Mouse (Mus musculus): Measurements from ENCODE around the gene 1700023F06Rik.

Gene 1700023F06Rik

DNA sequence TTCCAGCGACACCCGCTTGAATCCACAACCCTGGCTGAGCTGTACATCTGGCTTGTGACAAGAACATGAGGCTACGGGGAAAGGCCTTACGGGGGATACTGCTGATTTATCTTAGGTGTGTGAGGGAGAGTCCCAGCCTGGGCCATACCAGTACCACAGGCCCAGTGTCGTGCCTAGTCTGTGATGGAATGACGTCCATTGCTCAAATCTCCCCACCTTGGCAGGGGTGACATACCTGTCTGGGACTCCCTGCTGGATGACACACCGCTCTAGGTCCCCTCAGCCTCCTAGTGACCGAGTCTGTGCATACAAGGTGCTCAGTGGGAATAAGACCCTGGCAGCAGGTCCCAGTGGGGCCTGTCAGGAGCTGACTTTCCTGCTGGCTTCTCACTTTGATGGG, 29.6 kb downstream of the 1700023F06Rik start:
- no peak for DNase-seq

DNA sequence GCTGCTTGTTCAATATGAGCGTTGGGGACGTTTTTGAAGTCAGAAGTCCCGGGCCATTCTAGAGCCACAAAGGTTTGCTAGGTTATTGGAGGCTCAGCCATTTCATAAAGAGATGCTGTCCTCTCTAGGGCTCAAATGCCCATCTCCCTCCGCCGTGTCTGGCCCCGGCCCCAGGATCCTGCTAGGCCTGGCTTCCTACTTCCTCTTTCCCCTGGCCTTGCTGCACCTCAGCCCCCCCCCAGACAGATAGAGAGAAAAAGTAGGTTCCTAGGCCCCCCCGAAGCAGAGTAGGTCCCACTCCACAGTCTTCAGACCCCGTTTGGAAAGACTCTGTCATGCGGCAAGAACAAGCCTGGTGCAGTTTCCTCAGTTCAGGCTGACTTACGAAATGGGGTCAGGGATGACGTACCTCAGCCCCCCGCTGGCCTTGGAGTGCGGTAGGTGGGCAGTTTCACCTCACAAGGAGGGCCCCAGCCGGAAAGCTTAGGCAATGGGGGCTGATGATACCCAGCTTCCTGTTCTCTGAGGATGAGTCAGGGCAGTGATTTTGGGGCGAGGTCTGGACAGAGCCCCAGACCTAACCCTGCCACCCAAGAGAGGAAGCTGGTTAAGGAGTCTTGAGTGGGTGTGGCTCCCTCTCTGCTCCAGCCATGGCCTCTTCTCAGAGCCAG, 30.4 kb downstream of the 1700023F06Rik start:
- no peak for DNase-seq

DNA sequence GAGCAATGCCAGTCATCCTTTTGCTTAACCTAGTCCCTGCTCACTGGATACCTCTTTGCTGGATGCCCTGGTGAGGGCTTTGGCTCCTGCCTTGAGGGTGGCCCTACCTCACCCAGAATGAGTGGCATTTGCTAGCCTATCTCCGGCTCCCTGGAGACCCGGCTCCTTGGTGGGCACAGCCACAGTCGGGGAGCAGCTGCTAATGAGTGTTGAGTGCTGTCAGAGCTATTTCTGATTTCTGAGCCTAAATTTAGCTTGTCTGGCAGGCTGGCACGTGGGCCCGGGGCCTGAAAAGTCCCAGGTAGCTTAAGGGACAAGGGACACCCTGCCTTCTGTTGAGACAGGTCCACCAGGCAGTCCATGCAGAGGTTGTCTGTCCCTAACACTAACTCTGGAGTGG, 31.1 kb downstream of the 1700023F06Rik start:
- DNase-seq: no peak

DNA sequence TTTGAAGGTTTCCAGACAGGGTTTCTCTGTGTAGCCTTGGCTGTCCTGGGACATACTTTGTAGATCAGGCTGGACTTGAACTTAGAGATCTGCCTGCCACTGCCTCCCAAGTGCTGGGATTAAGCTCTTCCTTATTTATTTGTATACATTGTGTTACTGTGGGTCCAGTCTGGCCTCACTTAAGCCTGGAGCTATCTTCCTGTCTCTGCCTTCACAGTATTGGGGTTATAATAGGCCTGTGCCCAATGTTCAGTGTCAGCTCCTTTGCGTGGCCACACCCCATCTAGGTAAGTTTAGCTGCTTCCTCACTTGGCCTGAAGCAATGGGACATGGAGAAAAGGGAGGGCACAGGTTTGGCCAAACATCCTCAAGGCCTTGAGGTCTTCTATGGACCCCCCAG, 31.8 kb downstream of the 1700023F06Rik start:
- DNase-seq: no peak

DNA sequence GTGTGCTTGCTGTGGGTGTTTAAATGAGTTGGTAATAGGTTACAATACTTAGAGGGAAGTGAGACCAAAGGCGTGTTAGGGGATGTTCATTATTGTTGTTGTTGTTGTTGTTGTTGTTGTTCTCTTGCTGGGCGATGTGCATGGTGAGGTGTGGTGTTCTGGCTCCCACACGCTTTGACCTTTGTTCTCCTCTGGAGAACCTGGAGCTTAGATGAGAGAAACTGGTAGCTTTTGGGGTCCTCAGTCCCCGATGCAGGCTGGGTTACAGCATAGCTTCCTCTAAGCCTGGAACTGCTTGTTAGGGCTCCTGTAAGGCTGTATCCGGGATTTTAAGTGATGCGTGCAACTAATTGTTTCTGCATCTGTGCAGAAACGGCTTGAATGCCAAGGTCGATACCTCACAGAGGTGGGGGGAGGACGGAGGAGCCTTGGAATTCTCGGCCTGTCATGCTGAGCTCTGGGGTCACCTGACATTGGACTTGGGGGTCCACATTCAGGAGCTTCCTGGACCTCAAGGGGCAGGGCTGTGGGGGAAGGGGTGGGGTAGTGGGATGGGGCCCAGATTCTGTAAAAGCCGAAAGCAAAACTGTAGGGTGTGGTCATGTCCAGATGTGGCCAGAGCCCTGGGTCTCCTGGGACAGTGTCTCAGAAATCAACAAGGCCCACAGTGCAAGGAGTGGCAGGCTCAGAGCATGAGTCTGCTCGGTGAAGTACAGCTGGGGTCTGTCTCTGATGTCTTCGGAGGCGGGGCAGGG, 32.5 kb downstream of the 1700023F06Rik start:
- peak; percentile 34 for DNase-seq

DNA sequence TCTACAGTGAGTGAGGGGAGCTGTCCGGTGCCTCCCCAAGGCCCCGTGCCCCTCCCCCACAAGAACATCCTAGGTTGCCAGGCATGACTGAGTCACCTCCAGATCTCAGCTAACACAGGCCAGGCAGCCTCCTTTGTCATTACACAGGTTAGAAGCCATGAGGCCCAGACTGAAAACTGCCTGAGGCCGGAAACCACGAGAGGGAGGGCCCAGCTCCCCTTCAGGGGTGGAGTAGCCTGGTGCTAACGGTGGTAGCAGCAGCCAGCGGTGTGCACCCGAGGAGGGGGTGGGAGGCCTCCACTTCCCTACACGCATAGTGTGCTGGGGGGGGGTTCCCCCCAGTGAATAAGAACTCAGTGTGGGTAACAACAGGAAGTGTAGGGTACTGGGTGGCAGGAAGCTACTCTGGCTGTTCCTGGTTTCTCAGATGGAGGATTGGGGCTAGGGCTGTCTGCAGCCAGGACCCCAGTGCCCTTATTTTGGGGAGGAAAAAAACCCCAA, 33.4 kb downstream of the 1700023F06Rik start:
- peak; percentile 96 for DNase-seq

DNA sequence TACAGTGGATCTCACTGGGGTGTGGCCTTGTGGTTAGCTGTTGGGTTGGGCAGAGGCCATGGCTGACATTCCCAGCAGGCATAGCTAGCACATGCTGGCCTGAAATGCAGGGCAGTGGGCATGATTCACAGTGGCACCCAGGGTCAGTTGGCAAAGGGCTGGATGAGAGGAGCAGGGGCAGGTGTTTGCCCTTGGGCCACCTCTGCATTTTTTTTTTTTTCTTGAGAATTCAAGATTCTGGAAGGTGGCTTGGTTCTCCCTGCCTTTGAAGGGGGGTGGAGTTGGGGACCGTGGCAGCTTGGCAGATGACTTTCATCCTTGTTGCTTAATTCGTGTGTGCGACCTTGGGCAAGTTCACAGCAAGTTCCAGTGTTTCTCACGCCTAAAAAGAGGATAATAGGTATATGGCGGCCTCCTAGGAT, 33.9 kb downstream of the 1700023F06Rik start:
- DNase-seq: peak; percentile 41

DNA sequence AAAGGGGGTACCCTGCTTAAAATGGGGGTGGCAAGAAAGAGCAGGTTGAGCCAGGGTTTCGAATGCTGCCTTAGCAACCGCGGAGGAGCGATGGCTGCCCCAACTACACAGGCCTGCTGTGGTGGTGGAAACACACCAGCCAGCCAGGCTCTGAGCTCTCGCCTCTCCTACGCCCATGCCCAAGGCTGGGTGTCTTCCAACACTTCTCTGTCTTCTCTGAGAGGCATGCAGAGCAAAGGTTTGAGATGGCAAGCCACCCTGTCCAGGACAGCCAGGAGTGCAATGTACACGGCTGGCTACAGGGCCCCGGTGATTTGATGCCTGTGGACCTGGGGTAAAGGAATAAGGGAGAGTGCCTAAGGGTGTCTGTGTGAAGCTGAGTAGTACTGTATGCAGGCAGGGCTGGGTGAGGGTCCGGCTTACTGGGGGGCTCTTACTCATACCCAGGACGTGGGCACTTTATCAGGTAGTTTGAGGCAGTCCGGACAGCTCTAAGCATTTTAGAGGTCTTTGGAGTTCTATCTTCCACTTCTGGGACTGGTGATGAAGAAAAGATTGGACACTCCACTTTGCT, 34.5 kb downstream of the 1700023F06Rik start:
- peak; percentile 57 for DNase-seq

DNA sequence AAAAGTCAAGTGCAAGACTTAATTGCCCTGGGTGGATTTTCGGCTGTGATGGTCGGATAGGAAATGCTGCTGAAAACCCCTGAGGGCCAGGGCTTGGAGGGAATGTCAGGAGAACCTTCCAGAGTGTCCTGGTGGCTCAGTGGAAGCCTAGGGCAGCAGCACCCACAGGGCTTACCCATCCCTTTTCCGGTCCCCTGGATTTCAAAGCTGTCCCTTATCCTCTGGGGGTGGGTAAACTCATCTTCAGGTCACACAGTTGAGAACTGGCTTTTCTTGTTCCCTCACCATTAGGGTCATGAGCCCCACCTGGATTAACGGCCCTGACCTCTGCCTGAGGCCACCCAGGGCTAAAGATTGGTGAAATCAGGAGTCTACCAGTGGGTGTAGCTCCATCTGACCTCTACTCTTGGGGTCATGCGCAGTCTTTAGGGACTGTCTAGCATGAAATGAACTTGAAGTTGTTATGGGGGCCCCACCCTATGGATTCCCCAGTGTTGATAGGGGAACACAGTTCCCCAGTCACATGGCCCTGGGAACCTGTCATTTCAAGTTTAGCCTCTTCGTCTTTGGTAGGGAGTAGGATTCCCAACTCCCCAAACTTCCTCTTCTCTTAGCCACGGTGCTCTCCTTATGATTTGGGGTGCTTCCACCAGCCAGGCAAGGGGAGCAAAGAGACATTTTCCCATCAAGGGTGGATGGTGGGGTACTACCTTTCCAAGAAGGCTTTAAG, 35.2 kb downstream of the 1700023F06Rik start:
- DNase-seq: no peak

DNA sequence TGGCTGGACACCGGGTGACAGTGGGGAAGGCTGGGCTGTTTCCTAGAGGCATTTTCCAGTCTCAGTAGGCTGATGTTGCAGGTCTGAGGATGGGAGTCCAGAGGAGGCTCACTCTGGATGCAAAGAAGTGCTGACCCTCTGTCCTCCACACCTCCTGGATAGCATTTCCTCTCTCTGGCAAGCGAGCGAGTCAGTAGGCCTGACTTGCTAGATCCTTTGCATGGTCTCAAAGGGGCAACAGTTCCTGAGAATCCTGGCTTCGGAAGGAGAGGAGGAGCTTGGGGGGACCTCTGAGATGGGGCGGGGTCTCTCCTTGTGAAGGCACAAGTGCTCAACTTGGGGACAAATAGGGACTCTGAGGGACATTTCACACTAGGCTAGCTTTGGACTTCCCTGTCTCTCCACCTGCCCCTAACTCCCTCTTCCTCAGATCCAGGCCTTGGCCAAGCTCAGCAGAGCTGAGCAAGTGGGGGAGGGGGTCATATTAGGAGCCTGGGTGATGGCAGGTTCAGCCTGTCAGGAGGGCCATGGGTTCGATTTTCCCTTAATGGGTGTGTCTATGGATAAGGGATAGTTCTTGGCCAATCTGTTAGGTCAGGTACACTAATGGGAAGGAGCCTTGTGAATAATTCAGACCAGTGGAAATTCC, 35.8 kb downstream of the 1700023F06Rik start:
- peak; percentile 50 for DNase-seq

DNA sequence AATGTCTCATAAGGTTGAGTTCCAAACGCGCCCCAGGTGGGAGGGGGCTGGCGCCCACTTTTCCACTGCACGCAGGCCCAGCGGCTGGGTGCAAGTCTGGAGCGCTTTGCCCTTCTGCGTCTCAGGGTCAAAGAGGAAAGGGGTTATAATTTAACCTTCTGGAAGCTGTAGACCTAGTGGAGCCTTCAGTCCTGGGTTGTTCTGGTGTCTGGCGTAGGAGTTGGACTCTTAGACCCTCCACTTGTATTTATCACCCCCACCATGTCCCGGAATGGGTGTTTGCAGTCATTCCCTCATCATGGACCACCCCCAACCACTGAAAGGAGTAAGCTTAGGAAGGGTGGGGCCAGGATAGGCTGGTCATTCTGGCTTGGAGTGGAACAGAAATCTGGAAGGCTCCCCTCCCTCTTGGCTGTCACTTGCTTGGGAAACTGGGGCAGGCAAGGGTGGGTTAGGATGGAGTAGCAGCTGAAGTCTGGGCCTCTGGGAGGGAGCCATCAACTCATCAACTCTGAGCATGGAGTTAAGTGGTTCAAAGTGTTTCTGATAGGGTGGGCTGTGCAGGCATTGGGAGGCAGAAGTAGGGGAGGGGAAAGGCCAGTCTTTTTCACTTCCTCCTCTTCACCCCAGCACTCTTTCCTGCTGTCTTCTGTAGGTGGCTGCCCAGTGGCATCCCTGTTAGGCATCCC, 36.5 kb downstream of the 1700023F06Rik start:
- peak; percentile 65 for DNase-seq

DNA sequence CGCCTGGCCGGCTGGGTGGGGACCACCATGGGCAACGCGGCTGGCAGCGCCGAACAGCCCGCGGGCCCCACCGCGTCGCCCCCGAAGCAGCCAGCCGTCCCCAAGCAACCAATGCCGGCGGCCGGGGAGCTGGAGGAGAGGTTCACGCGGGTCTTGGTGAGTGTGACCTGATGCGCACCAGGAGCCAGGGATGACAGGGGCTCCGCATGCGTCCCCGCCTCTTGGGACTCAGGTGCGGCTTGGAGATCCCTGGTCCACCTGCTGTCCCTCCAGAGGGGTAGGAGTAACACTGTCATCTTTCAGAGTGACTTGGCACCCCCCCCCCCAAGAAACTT, 37.1 kb downstream of the 1700023F06Rik start:
- DNase-seq: no peak

DNA sequence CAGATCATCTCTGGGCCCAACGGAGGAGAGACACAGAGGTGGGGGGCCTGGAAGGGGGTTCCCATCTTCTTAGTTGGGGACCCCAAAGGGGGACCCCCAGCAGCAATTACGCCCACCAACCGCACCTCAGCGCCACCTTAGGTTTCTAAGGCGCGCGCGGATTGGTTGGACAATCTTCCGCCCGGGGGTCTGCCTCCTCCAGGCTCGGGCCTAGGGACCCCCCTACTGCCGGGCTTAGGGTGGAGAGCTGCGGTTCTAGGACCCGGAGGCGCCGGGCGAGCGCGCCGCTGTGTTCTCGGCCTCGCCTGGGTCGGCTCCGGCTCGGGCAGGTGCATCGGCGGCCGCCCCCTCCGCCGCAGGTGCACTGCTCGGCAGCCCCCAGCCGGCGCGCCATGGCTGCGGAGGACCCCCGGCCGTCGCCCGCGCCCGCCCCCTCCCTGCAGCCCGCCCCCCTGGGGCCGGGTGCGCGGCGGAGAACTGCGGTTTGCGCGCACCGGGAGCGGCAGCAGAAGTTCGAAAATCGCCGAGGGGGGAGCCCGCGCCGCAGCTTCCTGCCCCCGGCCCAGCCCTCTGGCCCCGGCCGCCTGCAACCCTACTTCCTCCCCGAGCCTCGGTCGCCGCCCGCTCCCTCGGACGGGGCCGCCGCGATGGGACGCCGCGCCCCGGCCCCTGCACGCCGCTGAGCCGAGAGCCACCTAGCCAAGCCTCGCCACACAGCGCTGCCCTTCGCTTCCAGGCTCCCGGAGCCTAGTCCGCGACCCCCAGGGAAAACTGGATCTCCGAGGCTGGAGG, 37.7 kb downstream of the 1700023F06Rik start, which contains the start of gene Fmnl1:
Gene Fmnl1, plus strand, starts transcription at position 614 of the 792 bp plus-strand sequence.
- peak; percentile 92 for DNase-seq

DNA sequence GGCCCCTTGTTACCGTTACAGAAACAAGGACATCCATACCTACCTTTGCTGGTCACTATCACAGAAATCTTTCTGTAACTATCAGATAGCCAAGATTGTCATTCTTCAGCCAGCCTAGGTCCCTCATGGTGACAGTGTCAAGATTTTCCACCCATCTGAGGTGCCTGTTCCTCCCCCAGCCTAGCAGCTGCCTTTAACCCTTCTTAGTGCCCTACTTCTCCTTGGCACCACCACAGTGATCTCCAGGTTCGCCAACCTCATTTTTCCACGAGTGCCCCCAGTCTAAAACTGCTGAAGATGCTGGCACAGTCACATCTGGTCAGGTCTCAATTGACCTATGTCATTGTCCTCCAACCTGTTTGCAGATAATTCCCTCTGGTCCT, 38.3 kb downstream of the 1700023F06Rik start:
- DNase-seq: peak; percentile 58

DNA sequence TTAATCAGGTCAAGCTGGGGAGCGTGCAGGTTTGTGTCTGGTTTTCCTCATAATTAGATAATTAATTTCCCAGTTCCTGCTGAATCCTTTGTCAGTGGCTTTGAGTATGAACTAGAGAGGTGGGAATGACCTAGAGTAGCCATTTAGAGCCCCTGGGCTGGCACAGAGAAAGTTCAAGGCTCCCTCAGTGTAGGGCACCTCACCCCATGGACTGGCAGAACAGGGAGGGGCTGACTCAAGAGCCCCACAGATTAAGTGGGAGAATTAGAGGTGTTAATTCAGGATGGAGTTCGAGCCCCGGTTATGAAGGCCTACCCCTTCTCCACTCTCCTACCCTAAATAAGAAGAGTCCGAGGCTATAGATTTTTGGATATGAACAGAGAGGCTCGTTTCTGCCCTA, 38.7 kb downstream of the 1700023F06Rik start:
- no peak for DNase-seq

DNA sequence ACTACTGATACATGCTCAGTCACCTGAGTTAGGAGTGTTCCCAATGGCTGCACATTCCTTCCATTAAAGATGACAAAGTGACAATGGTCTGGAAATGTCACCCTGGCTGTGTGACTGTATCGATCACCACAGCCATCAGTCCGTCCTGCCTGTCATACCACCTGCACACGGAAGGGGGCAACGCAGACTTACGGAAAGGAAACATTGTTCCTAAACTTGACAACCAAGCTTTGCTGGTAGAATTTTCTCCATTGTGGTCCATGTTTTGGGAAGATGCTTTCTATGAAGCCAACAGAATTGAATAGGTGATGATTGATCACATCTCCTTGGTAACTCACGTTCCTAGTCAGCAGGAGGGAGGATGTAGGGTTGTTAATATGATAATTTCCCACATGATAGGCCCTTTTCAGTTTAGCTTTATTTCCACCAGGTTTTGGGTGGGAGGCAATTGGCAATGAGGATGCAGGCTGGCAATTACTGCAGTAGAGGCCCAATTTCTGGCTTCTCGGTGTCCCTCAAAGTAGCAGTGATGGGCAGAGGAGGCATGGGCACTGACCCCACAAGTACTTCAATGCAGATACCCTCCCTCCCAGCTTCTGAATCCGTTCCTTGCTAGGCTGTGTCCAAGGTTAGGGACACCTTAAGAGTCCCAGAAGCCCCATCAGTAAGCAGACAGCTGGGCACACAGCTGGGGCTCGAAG, 39.5 kb downstream of the 1700023F06Rik start:
- DNase-seq: peak; percentile 84

DNA sequence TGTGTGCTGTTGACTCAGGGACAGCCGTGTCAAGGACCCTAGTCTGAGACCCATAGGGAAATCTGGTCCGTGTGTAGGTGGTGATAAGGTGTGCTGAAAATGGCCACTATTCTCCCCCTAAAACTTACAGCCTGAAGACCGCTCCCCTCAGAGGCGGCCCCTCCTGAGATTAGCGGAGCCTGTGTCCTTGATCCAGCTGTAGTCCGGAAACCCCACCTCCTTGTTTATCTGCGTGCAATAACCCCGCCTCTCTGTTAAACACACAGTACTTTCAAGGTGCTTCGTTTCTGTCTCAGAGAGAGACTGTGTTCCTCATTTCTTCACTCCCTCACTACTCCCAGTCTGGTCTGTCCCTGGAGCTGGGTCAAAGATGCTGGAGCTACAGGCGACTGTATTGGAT, 44.0 kb downstream of the 1700023F06Rik start:
- peak; percentile 56 for DNase-seq

DNA sequence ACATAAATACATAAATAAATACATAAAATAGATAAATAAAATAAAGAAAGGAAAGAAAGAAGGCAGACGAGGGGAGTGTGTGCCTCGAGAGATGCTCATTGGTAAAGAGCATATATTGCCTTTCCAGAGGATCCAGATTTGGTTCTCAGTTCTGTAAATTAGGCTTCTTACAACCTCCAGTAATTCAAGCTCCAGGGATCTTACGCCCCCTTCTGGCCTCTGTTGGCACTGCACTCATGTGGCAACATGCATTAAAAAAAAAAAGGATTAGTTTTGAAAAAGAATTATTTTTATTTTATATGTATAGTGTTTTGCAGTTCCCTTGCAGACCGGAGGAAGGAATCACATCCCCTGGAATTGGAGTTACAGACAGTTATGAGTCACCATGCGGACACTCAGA, 46.2 kb downstream of the 1700023F06Rik start:
- peak; percentile 52 for DNase-seq

DNA sequence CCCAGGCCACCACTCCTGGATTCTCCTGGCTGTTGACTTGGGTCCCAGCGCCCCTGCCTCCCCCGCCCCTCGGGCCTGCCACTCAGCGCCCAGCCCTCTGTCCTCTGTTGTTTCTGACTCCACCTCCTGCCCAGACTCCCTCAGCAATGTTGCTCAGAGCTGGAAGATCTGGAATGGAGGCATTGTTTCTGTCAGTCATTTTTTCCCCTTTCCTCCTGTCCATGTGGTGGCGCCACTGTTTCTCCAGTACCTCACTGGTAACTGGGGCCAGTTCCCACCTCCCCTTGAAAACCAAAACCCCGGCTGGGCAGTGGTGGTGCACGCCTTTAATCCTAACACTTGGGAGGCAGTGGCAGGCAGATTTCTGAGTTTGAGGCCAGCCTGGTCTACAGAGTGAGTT, 46.9 kb downstream of the 1700023F06Rik start:
- DNase-seq: no peak

DNA sequence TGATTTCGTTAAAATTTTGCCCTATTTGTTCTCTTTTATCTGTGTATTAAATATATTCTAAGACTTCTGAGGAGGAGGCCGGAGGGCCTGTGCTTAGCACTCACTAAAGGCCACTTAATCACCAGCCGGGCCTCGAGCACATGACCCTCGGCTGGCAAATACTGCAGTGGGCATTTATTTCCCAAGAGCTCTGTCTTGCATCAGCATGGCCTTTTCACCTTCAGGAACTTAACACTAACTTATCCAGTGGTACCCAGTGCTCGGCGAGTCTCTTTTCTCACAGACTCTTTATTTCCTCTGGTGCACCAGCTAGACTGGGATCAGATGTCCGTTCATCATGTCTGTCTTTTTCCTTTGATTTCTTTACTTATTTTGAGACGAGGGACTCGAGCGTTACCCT, 47.6 kb downstream of the 1700023F06Rik start:
- DNase-seq: no peak

Data from thymus, postnatal 14 days (tissue).